Comparison of ENCODE assay signal across 15 mouse cellular contexts in genomic region chr11:105858063-105858462, GRCm38 (mm10).
DNase-seq lines count a peak whose midpoint lies in the region; ATAC-seq and TF ChIP-seq lines count a peak whose summit lies in the region.
"Had no signal": no experiment of that assay in that cellular context is flagged by ENCODE, and none has a peak within 500 bp of the region (broad histone marks: within the 10 kb centered on the region; RNA-seq: fewer than 3 reads in every experiment).

No protein-coding gene starts in this region.

- peak; percentile 11 for DNase-seq in forebrain, embryonic 14.5 days (ENCODE audit: low spot score)
- DNase-seq in left cerebral cortex, adult 2 months (ENCODE audit: extremely low spot score in 1 of 2, low spot score in 2 of 2), result no peak
- no peak for DNase-seq in left cerebral cortex, postnatal 4 days
- peak; percentile 43 for DNase-seq in 3T3-L1 (ENCODE audit: low read depth, low spot score)
- DNase-seq in MN1 (ENCODE audit: low spot score), result peak; percentile 10
- no peak for DNase-seq in right cerebral cortex, adult 2 months (ENCODE audit: low spot score in 2 of 2)
- DNase-seq in embryo, embryonic 9.5 days (ENCODE audit: extremely low spot score), result no peak
- DNase-seq: cerebellum, postnatal 25 days; heart, adult 11 months; heart, postnatal 4 days; kidney, postnatal 4 days; liver, embryonic 13.5 days; spleen, adult 18-20 months had no signal

- H3K36me3 ChIP-seq in forebrain, embryonic 14.5 days (ENCODE audit: control insufficient read depth, insufficient read depth, low read length), result no peaks in the 10 kb centered on the region; the same call in 1 of the 2 replicates
- peaks cover 6% of the 10 kb centered on the region; the same call in 1 of the 2 replicates for H3K36me3 ChIP-seq in forebrain, embryonic 16.5 days (ENCODE audit: control insufficient read depth, insufficient read depth)
- H3K36me3 ChIP-seq: liver, embryonic 13.5 days had no signal

- no peak overlapping the region for H3K9ac ChIP-seq in forebrain, embryonic 14.5 days (ENCODE audit: low read length)
- H3K9ac ChIP-seq in forebrain, embryonic 16.5 days (replicated peaks; ENCODE audit: low read depth, low read length), result no peak overlapping the region
- H3K9ac ChIP-seq: liver, embryonic 13.5 days had no signal

- no peaks in the 10 kb centered on the region for H3K4me1 ChIP-seq in forebrain, embryonic 14.5 days (ENCODE audit: control insufficient read depth, insufficient read depth, low read length)
- H3K4me1 ChIP-seq in forebrain, embryonic 16.5 days (replicated peaks; ENCODE audit: control insufficient read depth, insufficient read depth, low read length), result 0 out of 2 replicates have a peak, but pooled peaks cover 3% of the 10 kb centered on the region
- H3K4me1 ChIP-seq: liver, embryonic 13.5 days; megakaryocyte, embryonic 14.5 days had no signal

- H3K4me2 ChIP-seq in forebrain, embryonic 14.5 days (ENCODE audit: low read length), result no peak overlapping the region
- H3K4me2 ChIP-seq in forebrain, embryonic 16.5 days (ENCODE audit: low read length), result no peak overlapping the region
- H3K4me2 ChIP-seq: liver, embryonic 13.5 days had no signal

- H3K9me3 ChIP-seq in forebrain, embryonic 14.5 days (replicated peaks; ENCODE audit: control insufficient read depth, low read length), result no peaks in the 10 kb centered on the region
- no peaks in the 10 kb centered on the region for H3K9me3 ChIP-seq in forebrain, embryonic 16.5 days (ENCODE audit: control insufficient read depth, low read length)
- H3K9me3 ChIP-seq: liver, embryonic 13.5 days; megakaryocyte, embryonic 14.5 days had no signal

- intact Hi-C loops in left cerebral cortex, adult 2 months (cut with DNase I), result no loop called here
- intact Hi-C loops in left cerebral cortex, postnatal 4 days (cut with DNase I), result no loop called here

- no peak overlapping the region for H3K27ac ChIP-seq in forebrain, embryonic 14.5 days (ENCODE audit: low read depth, low read length)
- H3K27ac ChIP-seq in forebrain, embryonic 16.5 days (ENCODE audit: low read length), result no peak overlapping the region
- H3K27ac ChIP-seq in left cerebral cortex, adult 2 months, result no peak overlapping the region
- H3K27ac ChIP-seq: liver, embryonic 13.5 days had no signal

- H3K4me3 ChIP-seq in forebrain, embryonic 14.5 days (ENCODE audit: low read depth, low read length), result no peak overlapping the region
- no peak overlapping the region for H3K4me3 ChIP-seq in forebrain, embryonic 16.5 days (replicated peaks; ENCODE audit: low read length)
- H3K4me3 ChIP-seq in left cerebral cortex, adult 2 months, result no peak overlapping the region
- H3K4me3 ChIP-seq: liver, embryonic 13.5 days; megakaryocyte, embryonic 14.5 days had no signal

- H3K27me3 ChIP-seq in forebrain, embryonic 14.5 days (replicated peaks; ENCODE audit: control insufficient read depth, insufficient read depth, low read length), result no peaks in the 10 kb centered on the region
- no peaks in the 10 kb centered on the region for H3K27me3 ChIP-seq in forebrain, embryonic 16.5 days (replicated peaks; ENCODE audit: control insufficient read depth, insufficient read depth, low read length)
- H3K27me3 ChIP-seq: liver, embryonic 13.5 days; megakaryocyte, embryonic 14.5 days had no signal

- ATAC-seq in forebrain, embryonic 14.5 days, result no peak
- ATAC-seq in forebrain, embryonic 16.5 days, result no peak

- peak; percentile 45 for TF ChIP-seq CTCF in left cerebral cortex, adult 2 months (IDR thresholded peaks at IDR 0.05)

Comparison
In these comparisons a context has a peak if more than half of its experiments do, and no peak if none do; other contexts are left out.
1. DNase-seq: peak in forebrain, embryonic 14.5 days (single experiment), 3T3-L1 (single experiment) and MN1 (single experiment); none in left cerebral cortex, adult 2 months (0 of 2), left cerebral cortex, postnatal 4 days (single experiment), right cerebral cortex, adult 2 months (0 of 2) and embryo, embryonic 9.5 days (single experiment).